Mouse (Mus musculus) myocyte (in vitro differentiated cells): ENCODE data around the gene Arhgef16. TPM values are rescaled to one million over a fixed set of nuclear protein-coding genes. Genes with fewer than 3 reads are reported as not detected.

Experiments
- H3K27me3 ChIP-seq: one replicate; pipeline ENCODE4 v1.6.1; 2011; ENCODE audit not compliant: control insufficient read depth, insufficient read depth, insufficient read length
- H3K36me3 ChIP-seq: one replicate; pipeline ENCODE4 v1.6.1; 2011; ENCODE audit not compliant: control insufficient read depth, insufficient read depth
- H3K4me2 ChIP-seq: one replicate; pipeline ENCODE4 v1.6.1; 2011; ENCODE audit warnings: low read depth, control low read depth
- H3K4me3 ChIP-seq: one replicate; pipeline ENCODE4 v1.5.1; 2011; ENCODE audit warnings: mild to moderate bottlenecking, control low read depth, moderate library complexity
- H3K79me2 ChIP-seq: one replicate; pipeline ENCODE4 v1.6.1; 2011; ENCODE audit not compliant: control insufficient read depth, insufficient read depth
- H3ac ChIP-seq: one replicate; pipeline ENCODE4 v1.6.1; 2011; ENCODE audit not compliant: control insufficient read depth, insufficient read length
- CEBPB ChIP-seq: IDR thresholded peaks from 2 replicates; pipeline ENCODE4 v1.6.1; 2011; ENCODE audit warnings: mild to moderate bottlenecking, moderate library complexity; ENCODE audit not compliant: poor library complexity, insufficient read depth, severe bottlenecking
- E2F4 ChIP-seq: IDR thresholded peaks from one replicate; pipeline ENCODE4 v1.6.1; 2011; ENCODE audit warnings: mild to moderate bottlenecking, control low read depth, moderate library complexity; ENCODE audit not compliant: insufficient read depth
- MAX ChIP-seq: IDR thresholded peaks from one replicate; pipeline ENCODE4 v1.6.1; 2011; ENCODE audit warnings: low read depth, mild to moderate bottlenecking, control low read depth
- MYOD1 ChIP-seq, 3 experiments: IDR thresholded peaks; one replicate each; pipeline ENCODE4 v1.6.1; 2011; ENCODE audit warnings: control low read depth in 2 of 3, low read depth in 2 of 3, mild to moderate bottlenecking in 2 of 3, moderate library complexity in 1 of 3; ENCODE audit not compliant: insufficient read length in 2 of 3, control insufficient read depth in 1 of 3
- MYOG ChIP-seq, 3 experiments: IDR thresholded peaks; one replicate each; pipeline ENCODE4 v1.6.1; 2011; ENCODE audit warnings: control low read depth in 2 of 3, low read depth in 2 of 3, mild to moderate bottlenecking in 2 of 3; ENCODE audit not compliant: insufficient read length in 2 of 3, control insufficient read depth in 1 of 3, insufficient read depth in 1 of 3
- POLR2A ChIP-seq: IDR thresholded peaks from one replicate; pipeline ENCODE4 v1.6.1; 2011; ENCODE audit warnings: low read depth, mild to moderate bottlenecking, control low read depth, moderate library complexity; ENCODE audit not compliant: insufficient read length
- POLR2AphosphoS2 ChIP-seq: IDR thresholded peaks from one replicate; pipeline ENCODE4 v1.6.1; 2011; ENCODE audit warnings: low read depth, control low read depth; ENCODE audit not compliant: insufficient read length
- REST ChIP-seq: IDR thresholded peaks from one replicate; pipeline ENCODE4 v1.6.1; 2011; ENCODE audit warnings: mild to moderate bottlenecking, control low read depth, moderate library complexity; ENCODE audit not compliant: insufficient read depth, insufficient read length
- SRF ChIP-seq: IDR thresholded peaks from one replicate; pipeline ENCODE4 v1.6.1; 2011; ENCODE audit warnings: low read depth; ENCODE audit not compliant: control insufficient read depth, insufficient read length
- TCF12 ChIP-seq: IDR thresholded peaks from one replicate; pipeline ENCODE4 v1.6.1; 2011; ENCODE audit warnings: mild to moderate bottlenecking, control low read depth; ENCODE audit not compliant: poor library complexity, insufficient read depth, severe bottlenecking
- TCF3 ChIP-seq: IDR thresholded peaks from one replicate; pipeline ENCODE4 v1.6.1; 2011; ENCODE audit warnings: low read depth, control low read depth; ENCODE audit not compliant: insufficient read length
- USF1 ChIP-seq: IDR thresholded peaks from one replicate; pipeline ENCODE4 v1.6.1; 2011; ENCODE audit warnings: low read depth, mild to moderate bottlenecking, control low read depth, moderate library complexity
- polyA plus RNA-seq: library from polyadenylated mRNA; unstranded; fragments of >200 nt; fragmentation: generic; extraction: Trizol; gene quantifications from one replicate; pipeline ENCODE4 v1.2.1, GENCODE M21; 2012; ENCODE audit warnings: missing spikeins

Gene Arhgef16
- polyA plus RNA-seq, 1 experiment: not detected

GRCm38 (mm10) chr4:154247207-154248091 lies 54.0 kb downstream of the Arhgef16 start:
- no peak for TF ChIP-seq E2F4
- no peak for TF ChIP-seq CEBPB
- no peaks in the 10 kb centered on the region for H3K36me3 ChIP-seq
- no peaks in the 10 kb centered on the region for H3K27me3 ChIP-seq
- no peaks in the 10 kb centered on the region for H3K79me2 ChIP-seq
- no peak overlapping the region for H3K4me3 ChIP-seq
- no peak overlapping the region for H3K4me2 ChIP-seq
- no peak overlapping the region for H3ac ChIP-seq

- no peak overlapping the region for H3ac ChIP-seq
- no peaks in the 10 kb centered on the region for H3K36me3 ChIP-seq
- no peaks in the 10 kb centered on the region for H3K27me3 ChIP-seq
- H3K4me2 ChIP-seq: no peak overlapping the region
- TF ChIP-seq CEBPB (no peak), POLR2AphosphoS2 (no peak), REST (no peak), E2F4 (no peak), TCF3 (no peak), SRF (no peak), MYOD1 (IDR thresholded peaks at IDR 0.05; ENCODE audit: control insufficient read depth in 1 of 3, insufficient read length in 2 of 3, low read depth in 2 of 3) (no peak), MYOG (IDR thresholded peaks at IDR 0.05; ENCODE audit: control insufficient read depth in 1 of 3, insufficient read depth in 1 of 3, insufficient read length in 2 of 3, low read depth in 2 of 3) (no peak), POLR2A (no peak)
- H3K4me3 ChIP-seq: no peak overlapping the region
- H3K79me2 ChIP-seq: no peaks in the 10 kb centered on the region
These were observed 55.1 kb downstream of the Arhgef16 start for GRCm38 (mm10) chr4:154246115-154247040.

GRCm38 (mm10) chr4:154245342-154245741 lies 56.1 kb downstream of the Arhgef16 start:
- H3K4me2 ChIP-seq: no peak overlapping the region
- no peaks in the 10 kb centered on the region for H3K27me3 ChIP-seq
- no peak overlapping the region for H3K4me3 ChIP-seq
- no peak for TF ChIP-seq MYOD1 (IDR thresholded peaks at IDR 0.05; ENCODE audit: control insufficient read depth in 1 of 3, insufficient read length in 2 of 3, low read depth in 2 of 3)
- TF ChIP-seq MAX: no peak
- no peak for TF ChIP-seq E2F4
- no peak for TF ChIP-seq TCF3
- no peak for TF ChIP-seq USF1
- TF ChIP-seq REST: no peak
- no peak for TF ChIP-seq MYOG (IDR thresholded peaks at IDR 0.05; ENCODE audit: control insufficient read depth in 1 of 3, insufficient read depth in 1 of 3, insufficient read length in 2 of 3, low read depth in 2 of 3)
- no peak for TF ChIP-seq CEBPB
- TF ChIP-seq TCF12: no peak
- TF ChIP-seq SRF: no peak
- TF ChIP-seq POLR2AphosphoS2: no peak
- no peak for TF ChIP-seq POLR2A
- H3ac ChIP-seq: no peak overlapping the region
- no peaks in the 10 kb centered on the region for H3K79me2 ChIP-seq
- H3K36me3 ChIP-seq: no peaks in the 10 kb centered on the region

GRCm38 (mm10) chr4:154240608-154241007 lies 60.9 kb downstream of the Arhgef16 start:
- Histone ChIP-seq H3K79me2 (no peaks in the 10 kb centered on the region), H3K36me3 (no peaks in the 10 kb centered on the region), H3ac (no peak overlapping the region), H3K4me3 (no peak overlapping the region), H3K27me3 (no peaks in the 10 kb centered on the region), H3K4me2 (no peak overlapping the region)
- TF ChIP-seq CEBPB: no peak
- TF ChIP-seq TCF12: no peak
- no peak for TF ChIP-seq E2F4
- TF ChIP-seq POLR2A: no peak
- no peak for TF ChIP-seq MYOG (IDR thresholded peaks at IDR 0.05; ENCODE audit: control insufficient read depth in 1 of 3, insufficient read depth in 1 of 3, insufficient read length in 2 of 3, low read depth in 2 of 3)
- no peak for TF ChIP-seq SRF
- no peak for TF ChIP-seq TCF3
- no peak for TF ChIP-seq MAX
- no peak for TF ChIP-seq REST
- no peak for TF ChIP-seq MYOD1 (IDR thresholded peaks at IDR 0.05; ENCODE audit: control insufficient read depth in 1 of 3, insufficient read length in 2 of 3, low read depth in 2 of 3)
- TF ChIP-seq POLR2AphosphoS2: no peak
- no peak for TF ChIP-seq USF1
